Mouse (Mus musculus): ENCODE results near the gene Hist1h2be.
"Not testable (repeated sequence)": the region's sequence is repeated elsewhere in the genome, so short reads cannot be mapped to it uniquely, and the experiment has no call there.

Gene Hist1h2be

DNA sequence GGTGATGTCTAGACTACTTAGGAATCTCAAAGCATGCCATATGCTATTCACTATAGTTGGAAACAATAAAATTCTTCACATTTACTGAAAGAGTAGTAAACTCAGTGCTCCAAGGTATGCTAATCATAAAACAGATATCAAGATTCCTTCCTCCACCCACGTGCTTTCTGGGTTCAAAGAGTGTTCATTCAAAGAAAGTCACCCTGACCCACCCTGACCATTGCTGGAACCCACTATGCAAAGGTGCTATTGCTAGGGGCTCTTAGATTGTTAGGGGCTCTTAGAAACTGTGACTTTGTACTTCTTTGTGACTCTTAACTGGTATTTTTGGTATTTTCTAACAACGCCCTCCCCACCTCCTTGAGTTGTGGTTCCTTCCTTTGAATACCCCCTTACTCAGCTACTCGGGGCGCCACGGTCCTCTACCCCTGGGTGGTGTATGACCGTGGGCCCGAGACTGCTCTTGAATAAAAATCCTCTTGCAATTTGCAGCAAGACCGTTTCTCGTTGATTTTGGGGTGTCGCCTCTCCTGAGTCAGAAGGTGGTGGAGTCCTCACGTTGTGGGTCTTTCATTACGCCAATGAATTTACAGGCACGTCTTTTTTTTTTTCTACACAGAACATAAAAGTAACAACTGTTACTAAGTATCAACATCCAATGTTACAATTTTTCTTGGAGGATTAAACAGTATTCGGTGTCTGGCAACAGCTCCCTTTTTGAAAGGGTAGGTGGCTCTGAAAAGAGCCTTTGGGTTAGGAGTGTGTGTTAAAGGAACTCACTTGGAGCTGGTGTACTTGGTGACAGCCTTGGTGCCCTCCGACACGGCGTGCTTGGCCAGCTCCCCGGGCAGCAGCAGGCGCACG is 47.7 kb downstream of the Hist1h2be start:
- DNase-seq (ENCODE audit: low spot score in 2 of 2) = not testable (repeated sequence)

DNA sequence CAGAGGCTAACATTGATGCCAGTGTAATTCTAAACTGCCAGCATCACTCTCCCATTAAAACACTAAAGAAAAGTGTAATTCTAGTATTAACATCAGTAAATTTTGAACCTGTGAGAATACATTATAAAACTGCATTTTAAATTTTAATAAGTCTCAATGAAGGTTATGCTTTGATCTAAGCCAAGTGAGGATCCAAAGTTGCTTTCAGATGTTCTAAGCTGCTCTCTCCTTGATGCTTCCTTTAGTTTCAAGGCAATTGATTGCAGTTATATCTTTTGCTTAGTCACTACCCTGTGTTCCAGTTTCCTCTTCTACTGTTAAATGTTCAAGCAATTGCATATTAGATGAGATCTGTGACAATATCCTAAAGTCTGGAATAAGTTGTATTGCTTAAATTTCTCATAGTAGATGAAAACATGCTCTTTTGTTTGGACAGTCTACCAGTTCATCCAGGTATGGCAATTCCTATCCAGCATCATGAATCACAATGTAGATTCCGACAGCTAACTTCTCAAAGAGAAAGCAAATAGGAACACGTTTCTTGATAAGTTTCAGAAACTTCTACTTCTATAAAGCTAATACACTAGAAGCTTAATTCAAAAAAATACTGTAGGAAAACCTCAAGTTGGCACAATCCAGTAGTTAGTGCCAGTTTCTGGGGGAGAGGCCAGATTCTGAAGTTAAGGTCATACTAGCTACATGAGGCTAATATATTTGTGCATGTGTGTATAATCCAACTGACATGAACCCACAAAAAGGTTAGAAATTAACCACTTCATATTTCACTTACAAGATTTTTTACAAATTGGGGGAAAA is 48.5 kb downstream of the Hist1h2be start:
- DNase-seq (ENCODE audit: low spot score in 2 of 2) = no peak

DNA sequence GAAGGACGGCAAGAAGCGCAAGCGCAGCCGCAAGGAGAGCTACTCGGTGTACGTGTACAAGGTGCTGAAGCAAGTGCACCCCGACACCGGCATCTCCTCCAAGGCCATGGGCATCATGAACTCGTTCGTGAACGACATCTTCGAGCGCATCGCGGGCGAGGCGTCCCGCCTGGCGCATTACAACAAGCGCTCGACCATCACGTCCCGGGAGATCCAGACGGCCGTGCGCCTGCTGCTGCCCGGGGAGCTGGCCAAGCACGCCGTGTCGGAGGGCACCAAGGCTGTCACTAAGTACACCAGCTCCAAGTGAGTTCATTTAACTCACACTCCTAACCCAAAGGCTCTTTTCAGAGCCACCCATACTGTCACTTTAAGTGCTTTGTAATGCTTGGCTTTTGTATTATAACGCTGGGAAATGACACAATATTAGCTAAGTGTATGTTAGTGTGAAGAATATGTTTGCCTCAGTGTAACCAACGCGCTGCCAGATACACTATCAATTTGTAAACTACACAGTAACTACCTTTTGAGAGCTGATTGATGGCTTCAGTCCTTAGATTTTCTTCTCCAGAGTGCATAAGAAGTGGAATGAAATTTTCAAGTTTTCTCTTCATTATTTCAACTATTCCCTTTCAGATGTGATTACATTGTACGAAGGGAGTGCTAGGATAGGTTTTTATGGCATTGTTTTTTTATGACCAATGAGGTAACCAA is 49.3 kb downstream of the Hist1h2be start:
- DNase-seq (ENCODE audit: low spot score in 2 of 2) = not testable (repeated sequence)

DNA sequence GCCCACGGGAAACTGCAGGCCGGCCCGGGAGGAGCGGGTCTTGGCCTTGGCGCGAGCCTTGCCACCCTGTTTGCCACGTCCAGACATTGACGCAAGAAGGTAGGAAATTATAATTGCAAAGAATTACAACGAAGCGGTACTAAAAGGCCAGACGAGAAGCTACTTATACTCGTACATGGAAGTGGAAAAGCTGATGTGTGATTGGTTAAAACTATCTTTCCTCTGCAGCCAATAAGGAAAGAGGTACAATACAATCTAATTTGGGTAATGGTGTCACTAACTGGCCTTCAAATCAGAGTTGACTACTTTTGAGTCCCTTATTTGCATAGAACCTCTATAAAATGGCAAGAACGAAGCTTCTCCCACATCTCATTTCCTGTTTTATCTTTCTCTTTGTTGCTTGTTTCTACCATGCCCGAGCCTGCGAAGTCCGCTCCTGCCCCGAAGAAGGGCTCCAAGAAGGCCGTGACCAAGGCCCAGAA is 49.9 kb downstream of the Hist1h2be start, which contains the start of the genes Hist1h2ae and Hist1h2bg:
Hist1h2ae (minus strand) TSS at position 199 of the 482 bp plus-strand sequence.
Hist1h2bg (plus strand) TSS at position 375 of the 482 bp plus-strand sequence.
- DNase-seq (ENCODE audit: low spot score in 2 of 2) = peak; percentile 68 to 71

DNA sequence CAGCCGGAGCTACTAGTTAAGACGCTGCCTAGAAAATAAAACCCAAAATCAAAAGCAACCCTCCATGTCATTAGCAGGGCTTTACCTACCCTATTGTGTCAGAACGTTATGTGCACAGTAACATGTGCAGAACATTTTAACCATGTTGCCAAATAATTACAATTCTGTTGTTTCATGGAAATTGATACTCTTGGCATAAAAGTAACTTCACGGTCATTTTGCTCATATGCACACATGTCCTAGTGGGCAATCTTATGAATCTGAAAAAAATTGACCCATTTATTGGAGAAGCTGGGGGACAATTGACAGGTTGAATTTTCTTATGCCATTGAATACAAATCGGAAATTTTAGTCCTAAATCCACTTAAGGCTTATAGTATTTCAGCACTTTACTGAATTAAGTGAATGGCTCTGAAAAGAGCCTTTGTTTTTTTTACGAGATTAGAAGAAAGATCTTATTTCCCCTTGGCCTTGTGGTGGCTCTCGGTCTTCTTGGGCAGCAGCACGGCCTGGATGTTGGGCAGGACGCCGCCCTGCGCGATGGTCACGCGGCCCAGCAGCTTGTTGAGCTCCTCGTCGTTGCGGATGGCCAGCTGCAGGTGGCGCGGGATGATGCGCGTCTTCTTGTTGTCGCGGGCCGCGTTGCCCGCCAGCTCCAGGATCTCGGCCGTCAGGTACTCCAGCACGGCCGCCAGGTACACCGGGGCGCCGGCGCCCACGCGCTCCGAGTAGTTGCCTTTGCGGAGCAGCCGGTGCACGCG is 50.5 kb downstream of the Hist1h2be start:
- not testable (repeated sequence) for DNase-seq (ENCODE audit: low spot score in 2 of 2)

DNA sequence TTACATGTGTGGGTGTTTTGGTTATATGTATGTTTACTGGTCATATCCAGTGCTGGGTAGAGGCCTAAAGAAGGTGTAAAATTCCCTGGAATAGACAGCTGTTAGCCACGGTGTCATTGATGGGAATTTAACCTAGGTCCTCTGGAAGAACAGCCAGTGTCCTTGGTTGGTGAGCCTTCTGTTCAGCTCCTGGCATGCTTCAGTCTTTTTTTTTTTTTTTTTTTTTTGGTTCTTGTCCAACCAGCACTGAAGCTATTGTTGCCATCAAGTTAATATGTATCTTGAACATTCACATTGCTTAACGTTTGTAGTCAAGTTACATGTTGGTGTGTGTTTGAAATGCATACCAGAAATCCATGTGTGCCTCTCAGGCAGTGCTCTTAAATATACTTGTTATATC is 56.4 kb downstream of the Hist1h2be start:
- no peak for DNase-seq (ENCODE audit: low spot score in 2 of 2)

DNA sequence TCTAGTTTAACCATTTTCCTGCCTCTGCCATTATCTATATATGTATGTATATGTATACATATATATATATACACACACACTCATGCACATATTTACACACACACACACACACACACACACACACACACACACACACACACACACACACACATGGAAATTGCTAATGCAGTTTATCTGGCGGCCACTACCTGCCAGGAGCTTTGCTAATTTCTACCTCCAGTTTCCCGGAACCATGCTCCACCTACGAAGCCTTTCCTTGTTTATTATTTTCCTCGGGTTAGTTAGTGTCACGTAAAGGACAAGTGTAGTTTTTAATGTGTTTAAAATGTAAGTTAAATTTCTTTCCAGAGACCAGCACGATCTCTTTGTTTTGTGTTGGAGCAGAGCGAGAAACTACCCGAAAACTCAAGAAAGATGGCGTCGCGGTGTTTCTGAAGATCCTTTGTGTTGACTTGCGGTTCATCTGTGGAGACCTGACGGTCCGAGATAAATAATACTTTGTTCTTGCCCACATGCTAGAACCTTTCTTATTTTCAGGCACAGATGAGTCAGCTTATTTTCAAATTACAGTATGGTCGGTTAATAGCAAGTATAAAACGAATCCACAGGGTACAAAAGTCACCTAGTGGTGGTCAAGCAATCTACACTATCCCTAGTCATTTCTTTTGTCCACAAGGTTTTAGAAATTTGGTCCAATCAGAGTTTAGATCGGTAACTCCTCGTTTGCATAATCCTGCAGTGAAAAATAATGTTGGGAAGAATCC is 58.0 kb downstream of the Hist1h2be start:
- DNase-seq (ENCODE audit: low spot score in 2 of 2) = no peak

DNA sequence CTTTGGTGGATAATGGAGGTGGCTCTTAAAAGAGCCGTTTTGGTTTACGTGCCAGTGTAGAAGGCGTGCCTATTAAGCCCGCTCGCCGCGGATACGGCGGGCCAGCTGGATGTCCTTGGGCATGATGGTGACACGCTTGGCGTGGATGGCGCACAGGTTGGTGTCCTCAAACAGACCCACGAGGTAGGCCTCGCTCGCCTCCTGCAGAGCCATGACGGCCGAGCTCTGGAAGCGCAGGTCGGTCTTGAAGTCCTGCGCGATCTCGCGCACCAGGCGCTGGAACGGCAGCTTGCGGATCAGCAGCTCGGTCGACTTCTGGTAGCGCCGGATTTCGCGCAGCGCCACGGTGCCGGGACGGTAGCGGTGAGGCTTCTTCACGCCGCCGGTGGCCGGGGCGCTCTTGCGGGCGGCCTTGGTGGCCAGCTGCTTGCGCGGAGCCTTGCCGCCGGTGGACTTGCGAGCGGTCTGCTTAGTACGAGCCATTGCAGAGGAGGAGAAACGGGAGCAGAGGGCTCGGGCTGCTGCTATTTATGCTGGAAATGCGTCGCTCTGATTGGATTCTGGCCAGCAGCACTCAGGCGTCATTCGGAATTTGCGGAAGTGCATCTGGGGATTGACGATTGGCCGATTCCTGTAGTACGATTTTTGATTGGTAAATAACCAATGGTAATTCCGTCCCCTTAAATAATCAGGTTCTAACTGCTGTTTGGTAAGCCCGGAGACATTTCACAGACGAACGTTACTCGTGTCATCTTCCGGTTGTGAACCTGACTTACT is 58.9 kb downstream of the Hist1h2be start, which contains the start of gene Hist1h3e:
Hist1h3e (minus strand) TSS at position 487 of the 777 bp plus-strand sequence.
- DNase-seq (ENCODE audit: low spot score in 2 of 2) = peak; percentile 91 to 93

DNA sequence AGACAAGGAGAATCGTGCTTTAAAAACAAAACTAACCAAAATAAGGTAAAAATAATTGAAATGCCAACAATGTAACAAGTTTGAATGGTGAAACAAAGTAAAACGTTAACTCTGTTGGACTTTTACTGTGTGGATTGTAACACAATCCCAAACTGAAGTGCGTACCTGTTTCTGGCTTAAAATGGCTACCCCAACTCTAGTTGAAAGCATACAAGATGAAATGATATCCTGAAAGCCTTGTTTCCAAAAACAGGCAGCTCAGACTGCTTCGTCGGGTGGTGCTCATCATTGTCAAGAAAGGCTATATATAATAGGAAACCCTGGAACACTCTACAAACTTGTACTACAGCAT is 59.4 kb downstream of the Hist1h2be start:
- not testable (repeated sequence) for DNase-seq (ENCODE audit: low spot score in 2 of 2)

DNA sequence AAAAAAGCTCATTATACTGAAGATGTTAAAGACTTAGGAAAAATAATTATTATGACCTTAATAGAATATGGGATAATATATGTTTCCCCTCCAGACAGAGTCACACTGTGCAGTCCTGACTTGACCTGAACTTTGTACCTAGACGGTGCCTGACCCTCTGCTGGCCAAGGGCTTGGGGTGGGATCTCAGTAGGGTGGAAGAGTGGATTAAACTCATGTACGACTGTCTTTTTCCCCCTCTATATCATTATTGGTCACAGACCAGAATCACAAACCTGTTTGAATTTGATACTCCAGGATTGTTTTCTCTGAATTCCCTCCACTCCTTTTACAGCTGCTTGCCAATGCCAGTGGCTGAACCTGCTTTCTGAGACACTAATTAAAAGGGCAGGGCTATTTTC is 60.2 kb downstream of the Hist1h2be start:
- DNase-seq (ENCODE audit: low spot score in 2 of 2) = not testable (repeated sequence)

DNA sequence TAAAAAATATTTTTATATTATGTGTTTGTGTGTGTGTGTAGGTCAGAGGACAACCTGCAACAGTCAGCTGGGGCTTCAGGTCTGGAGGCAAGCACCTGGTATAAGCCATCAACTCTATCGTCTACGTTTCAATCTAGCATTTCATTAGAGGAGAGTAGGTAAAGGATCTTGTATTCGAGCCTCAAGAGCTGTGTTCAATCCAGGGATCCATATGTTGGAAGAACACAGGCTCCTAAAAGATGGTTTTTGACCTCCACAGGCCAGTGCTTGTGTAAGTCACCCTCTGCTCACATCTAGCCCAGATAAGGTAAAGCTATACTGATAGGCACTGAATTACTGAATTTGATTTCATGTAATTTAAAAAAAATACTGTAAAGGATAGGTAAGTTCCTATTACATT is 64.0 kb downstream of the Hist1h2be start:
- DNase-seq (ENCODE audit: low spot score in 2 of 2) = no peak

DNA sequence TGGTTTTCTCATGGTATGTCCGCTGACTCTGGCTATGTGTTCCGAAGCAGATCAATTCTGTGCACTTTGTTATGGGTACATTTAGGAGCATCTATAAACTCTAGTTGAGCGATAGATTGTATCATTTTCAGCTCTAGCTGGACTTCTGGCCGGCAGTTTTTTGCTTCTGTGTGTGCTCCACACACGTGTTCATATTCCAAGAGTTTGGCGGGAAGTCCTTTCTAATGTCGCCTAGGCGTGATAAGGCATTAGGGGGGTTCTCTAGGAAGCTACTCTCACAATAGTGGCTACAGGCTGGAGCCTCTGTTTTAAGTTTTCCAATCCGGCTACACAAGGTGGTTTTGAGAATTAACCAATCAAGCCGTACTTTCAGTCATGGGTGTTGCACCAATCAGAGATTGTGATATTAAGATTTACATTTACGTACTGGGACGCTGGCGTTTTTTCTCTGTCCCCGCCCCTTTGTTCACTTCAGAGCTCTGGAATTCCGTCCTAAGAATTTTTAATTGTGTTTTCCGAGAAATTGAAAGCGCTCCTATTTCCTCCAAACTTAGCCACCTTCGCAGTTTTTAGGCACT is 65.0 kb downstream of the Hist1h2be start:
- peak; percentile 47 to 68 for DNase-seq (ENCODE audit: low spot score in 2 of 2)

DNA sequence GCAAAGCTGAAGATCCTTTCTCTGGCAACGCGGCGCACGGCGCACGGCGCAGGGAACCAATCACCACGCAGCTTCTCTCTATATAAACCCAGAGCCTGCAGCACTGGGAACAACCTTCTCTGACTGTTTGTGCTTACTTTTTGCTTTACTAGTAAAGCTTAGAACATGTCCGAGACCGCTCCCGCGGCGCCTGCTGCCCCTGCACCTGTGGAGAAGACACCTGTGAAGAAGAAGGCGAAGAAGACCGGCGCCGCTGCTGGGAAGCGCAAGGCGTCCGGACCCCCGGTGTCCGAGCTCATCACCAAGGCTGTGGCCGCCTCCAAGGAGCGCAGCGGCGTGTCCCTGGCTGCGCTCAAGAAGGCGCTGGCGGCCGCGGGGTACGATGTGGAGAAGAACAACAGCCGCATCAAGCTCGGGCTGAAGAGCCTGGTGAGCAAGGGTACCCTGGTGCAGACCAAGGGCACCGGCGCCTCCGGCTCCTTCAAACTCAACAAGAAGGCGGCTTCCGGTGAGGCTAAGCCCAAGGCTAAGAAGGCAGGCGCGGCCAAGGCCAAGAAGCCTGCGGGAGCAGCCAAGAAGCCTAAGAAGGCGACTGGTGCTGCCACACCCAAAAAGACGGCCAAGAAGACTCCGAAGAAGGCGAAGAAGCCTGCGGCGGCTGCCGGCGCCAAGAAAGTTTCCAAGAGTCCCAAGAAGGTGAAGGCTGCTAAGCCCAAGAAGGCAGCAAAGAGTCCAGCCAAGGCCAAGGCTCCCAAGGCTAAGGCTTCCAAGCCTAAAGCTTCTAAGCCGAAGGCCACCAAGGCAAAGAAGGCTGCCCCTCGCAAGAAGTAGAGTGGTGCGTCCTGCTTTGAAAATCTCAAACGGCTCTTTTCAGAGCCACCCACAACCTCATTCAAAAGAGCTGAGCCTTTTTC is 65.7 kb downstream of the Hist1h2be start:
- DNase-seq (ENCODE audit: low spot score in 2 of 2) = peak; percentile 89

DNA sequence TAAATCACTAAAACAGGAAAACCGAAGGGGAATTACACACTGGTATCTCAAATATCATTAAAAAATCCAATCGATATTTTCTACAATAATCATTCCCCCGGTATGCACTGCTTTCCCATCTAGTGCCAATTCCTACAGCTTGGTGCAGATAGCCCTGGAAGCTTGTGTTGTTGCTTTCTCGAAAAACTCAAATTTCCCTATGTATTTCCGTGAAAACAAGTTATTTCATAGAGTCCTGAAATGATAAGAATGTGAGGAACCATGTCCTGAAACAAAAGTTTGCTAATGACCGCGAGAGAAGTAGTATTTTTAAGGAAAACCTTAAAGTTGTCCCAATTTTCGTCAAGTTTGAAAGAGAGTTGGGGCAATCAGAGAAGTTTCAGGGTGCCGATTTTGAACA is 66.5 kb downstream of the Hist1h2be start:
- no peak for DNase-seq (ENCODE audit: low spot score in 2 of 2)

DNA sequence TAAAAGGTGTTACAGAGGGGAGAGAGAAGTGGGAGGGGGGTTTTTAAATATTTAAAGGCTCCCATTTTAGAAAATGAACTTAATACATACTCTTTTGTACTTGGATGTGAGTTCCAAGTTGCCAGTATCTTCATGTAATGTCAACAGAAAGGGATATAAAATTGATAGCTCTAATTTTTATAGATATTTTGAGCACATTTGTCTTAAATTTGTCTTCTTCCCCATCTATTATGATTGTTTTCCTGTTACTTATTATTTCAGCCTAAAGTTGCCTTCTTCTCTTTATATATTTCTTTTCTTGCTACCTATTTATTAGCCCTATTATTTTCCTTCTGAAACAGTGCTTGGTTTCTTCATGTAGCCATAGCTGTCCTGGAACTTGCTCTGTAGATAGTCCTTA is 68.0 kb downstream of the Hist1h2be start, which contains the start of gene Hist1h1d:
Hist1h1d (plus strand) TSS at position 301 of the 400 bp plus-strand sequence.
- no peak for DNase-seq (ENCODE audit: low spot score in 2 of 2)

DNA sequence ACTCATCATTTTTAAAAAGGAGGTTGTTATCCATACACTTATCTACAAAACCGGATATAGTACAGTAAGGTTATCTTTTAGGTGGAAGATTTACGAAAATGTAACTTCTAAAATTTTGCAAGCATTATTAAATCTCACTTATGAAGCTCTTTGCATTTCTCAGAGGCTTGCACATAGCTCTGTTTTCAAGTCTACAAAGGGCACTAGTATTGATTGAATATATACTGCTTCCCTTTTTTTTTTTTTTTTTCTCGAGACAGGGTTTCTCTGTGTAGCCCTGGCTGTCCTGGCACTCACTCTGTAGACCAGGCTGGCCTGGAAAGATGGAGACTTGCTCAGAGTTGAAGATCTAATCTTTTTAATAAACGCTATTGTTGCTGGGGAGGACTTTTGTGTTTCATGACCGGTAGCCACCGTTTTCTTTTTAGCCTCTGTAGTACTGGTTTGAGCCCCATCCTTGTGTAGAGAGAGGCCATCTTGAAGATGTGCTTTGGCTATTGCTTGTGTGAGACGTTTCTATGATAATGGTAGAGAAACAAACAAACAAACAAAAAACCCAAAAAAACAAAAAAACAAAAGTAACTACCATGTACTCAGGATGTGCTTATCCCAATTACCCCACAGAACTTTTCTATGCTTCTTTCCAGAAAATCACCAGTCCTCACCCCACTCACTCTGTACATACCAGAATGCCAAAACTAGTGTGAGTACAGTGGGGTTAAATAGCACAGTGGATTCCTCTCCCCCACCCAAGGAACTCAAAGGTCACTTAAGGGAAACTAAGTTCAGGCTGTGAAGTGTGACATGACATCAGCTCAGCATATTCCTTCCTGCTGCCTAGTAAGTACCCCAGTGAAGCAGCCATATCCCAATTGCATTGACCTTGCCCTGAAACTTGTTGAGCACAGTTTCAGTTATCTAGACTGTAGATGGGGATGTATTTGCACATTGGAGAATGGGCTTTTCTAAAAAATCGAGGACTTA is 68.7 kb downstream of the Hist1h2be start:
- DNase-seq (ENCODE audit: low spot score in 2 of 2) = no peak
